Mouse (Mus musculus): ENCODE data around the gene Six1. TPM values are rescaled to one million over a fixed set of nuclear protein-coding genes. Genes with fewer than 3 reads are reported as not detected.

Gene Six1
- polyA plus RNA-seq, 1 experiment from 2014 or later = 0.02 TPM

DNA sequence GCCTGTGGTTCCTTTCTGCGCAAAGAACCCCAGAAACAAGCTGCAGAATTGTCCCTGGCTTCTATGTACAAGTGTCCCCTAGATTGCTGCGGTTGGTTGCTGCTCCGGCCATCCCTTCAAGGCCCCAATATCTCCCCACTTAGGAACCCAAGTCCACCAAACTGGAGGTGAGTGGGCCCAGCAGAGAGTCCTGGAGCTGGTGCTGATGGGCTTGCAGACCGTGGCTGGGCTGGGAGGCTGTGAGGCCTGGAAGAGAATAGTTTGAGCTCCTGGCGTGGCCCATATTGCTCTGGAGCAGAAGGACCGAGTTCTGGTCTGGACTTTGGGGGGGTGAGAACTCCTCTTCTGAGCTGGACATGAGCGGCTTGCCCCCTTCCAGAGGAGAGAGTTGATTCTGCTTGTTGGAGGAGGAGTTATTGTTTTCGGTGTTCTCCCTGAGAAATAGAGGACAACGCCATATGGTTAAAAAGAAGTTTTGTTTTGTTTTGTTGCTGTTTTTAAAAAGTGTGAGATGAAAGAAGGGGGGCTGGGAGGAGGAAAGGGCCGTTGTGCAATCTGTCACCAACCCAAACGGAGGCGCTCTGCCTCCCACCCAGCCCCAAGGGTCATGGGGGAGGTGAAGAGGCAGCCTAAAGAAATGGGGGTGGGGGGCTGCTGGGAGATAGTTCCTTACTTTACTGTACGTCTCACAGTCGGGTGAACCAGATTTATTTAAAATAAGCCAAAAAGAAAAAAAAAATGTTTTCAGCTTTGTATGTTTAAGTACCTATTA, 10.1 kb downstream of the Six1 start:
- no peak overlapping the region for H3K9ac ChIP-seq (ENCODE audit: low read length)
- DNase-seq (ENCODE audit: low spot score) = no peak
- H3K4me1 ChIP-seq (replicated peaks; ENCODE audit: control insufficient read depth, insufficient read depth) = 0 out of 2 replicates have a peak, but pooled peaks cover 4% of the 10 kb centered on the region
- no peak for ATAC-seq (ENCODE audit: low FRiP score, low TSS enrichment)
- no peak overlapping the region for H3K4me3 ChIP-seq (ENCODE audit: low read depth, low read length)
- no peaks in the 10 kb centered on the region for H3K36me3 ChIP-seq (ENCODE audit: control insufficient read depth, insufficient read depth, low read length)
- H3K27me3 ChIP-seq (ENCODE audit: control insufficient read depth, insufficient read depth, low read length) = peaks cover 24% of the 10 kb centered on the region
- H3K4me2 ChIP-seq (replicated peaks; ENCODE audit: low read depth) = no peak overlapping the region
- no peak overlapping the region for H3K27ac ChIP-seq (replicated peaks)
- H3K9me3 ChIP-seq (ENCODE audit: control insufficient read depth, low read length) = no peaks in the 10 kb centered on the region
- TF ChIP-seq EP300 (optimal IDR thresholded peaks at IDR 0.05) (no peak), CTCF (IDR thresholded peaks at IDR 0.05; ENCODE audit: low read depth) (no peak)
- WGBS = 17% methylated on average over 14 of the region's 14 CpGs

DNA sequence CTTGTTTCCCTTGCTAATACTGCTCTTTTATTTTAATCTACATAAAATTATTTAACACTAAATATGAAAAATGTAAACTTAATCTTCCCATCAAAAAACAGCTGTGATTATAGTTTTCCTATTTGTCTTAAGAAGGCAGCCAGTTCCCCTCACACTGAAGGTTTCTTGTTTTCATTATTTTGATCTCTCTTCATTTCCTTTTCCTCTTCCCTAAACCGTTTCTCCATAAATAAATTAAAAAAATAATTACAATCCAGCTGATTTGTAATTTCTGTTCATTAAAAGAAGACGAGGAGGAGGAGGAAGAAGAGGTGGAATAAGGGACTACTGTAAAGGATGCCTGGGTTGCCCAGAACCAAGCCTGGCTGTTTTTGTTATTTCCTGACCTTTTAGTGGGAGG, 10.8 kb downstream of the Six1 start:
- H3K27ac ChIP-seq (replicated peaks) = no peak overlapping the region
- H3K9me3 ChIP-seq (ENCODE audit: control insufficient read depth, low read length) = no peaks in the 10 kb centered on the region
- 19% methylated on average over 2 of the region's 2 CpGs for WGBS
- H3K9ac ChIP-seq (ENCODE audit: low read length) = no peak overlapping the region
- no peak for ATAC-seq (ENCODE audit: low FRiP score, low TSS enrichment)
- H3K4me2 ChIP-seq (replicated peaks; ENCODE audit: low read depth) = no peak overlapping the region
- 0 out of 2 replicates have a peak, but pooled peaks cover 4% of the 10 kb centered on the region for H3K4me1 ChIP-seq (replicated peaks; ENCODE audit: control insufficient read depth, insufficient read depth)
- no peak overlapping the region for H3K4me3 ChIP-seq (ENCODE audit: low read depth, low read length)
- DNase-seq (ENCODE audit: low spot score) = no peak
- no peaks in the 10 kb centered on the region for H3K36me3 ChIP-seq (ENCODE audit: control insufficient read depth, insufficient read depth, low read length)
- TF ChIP-seq EP300 (optimal IDR thresholded peaks at IDR 0.05) (no peak), CTCF (IDR thresholded peaks at IDR 0.05; ENCODE audit: low read depth) (no peak)
- peaks cover 24% of the 10 kb centered on the region for H3K27me3 ChIP-seq (ENCODE audit: control insufficient read depth, insufficient read depth, low read length)

DNA sequence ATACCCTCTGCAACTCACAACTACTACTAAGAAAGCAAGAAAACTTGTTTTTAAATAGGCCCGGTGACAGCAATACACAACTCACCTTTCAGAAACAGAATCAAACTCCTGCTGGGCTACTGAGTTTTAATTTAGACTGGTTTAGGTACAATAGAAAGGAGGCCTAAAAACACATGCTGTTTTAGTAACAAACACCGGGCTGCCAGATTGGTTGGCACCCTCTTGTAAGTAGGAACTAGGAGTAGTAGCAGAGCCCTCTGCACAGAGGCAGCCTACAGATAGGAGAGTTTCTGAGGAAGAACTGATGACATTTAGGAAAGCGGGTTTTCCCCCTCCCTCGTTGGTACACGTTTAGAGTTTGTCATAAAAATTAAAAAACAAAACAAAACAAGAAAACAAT, 11.3 kb downstream of the Six1 start:
- H3K4me2 ChIP-seq (replicated peaks; ENCODE audit: low read depth) = no peak overlapping the region
- WGBS = 13% methylated on average over 5 of the region's 5 CpGs
- no peak overlapping the region for H3K9ac ChIP-seq (ENCODE audit: low read length)
- no peaks in the 10 kb centered on the region for H3K9me3 ChIP-seq (ENCODE audit: control insufficient read depth, low read length)
- H3K27me3 ChIP-seq (ENCODE audit: control insufficient read depth, insufficient read depth, low read length) = peaks cover 29% of the 10 kb centered on the region
- no peak overlapping the region for H3K4me3 ChIP-seq (ENCODE audit: low read depth, low read length)
- no peak overlapping the region for H3K27ac ChIP-seq (replicated peaks)
- H3K4me1 ChIP-seq (replicated peaks; ENCODE audit: control insufficient read depth, insufficient read depth) = 0 out of 2 replicates have a peak, but pooled peaks cover 4% of the 10 kb centered on the region
- DNase-seq (ENCODE audit: low spot score) (no peak), ATAC-seq (ENCODE audit: low FRiP score, low TSS enrichment) (no peak)
- no peak for TF ChIP-seq CTCF (IDR thresholded peaks at IDR 0.05; ENCODE audit: low read depth)
- no peaks in the 10 kb centered on the region for H3K36me3 ChIP-seq (ENCODE audit: control insufficient read depth, insufficient read depth, low read length)

DNA sequence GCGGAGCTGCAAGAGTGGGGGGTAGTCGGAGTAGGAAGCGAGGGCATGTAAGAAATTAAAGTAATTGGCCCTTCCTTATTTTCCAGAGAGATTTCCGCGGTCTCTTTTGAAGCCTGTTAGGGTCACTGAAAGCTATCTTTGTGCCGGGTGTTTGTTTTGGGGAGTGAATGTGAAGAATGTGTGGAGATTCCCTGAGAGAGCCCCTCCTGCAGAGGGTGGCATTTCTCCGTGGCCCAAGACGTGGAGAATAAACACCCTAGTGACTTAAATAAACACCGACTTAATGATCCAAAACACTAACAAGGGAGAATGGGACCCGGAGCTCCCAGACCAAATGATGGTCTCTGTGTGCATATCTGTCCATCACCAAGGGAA, 12.4 kb downstream of the Six1 start:
- Histone ChIP-seq H3K4me2 (replicated peaks; ENCODE audit: low read depth) (no peak overlapping the region), H3K27me3 (ENCODE audit: control insufficient read depth, insufficient read depth, low read length) (peaks cover 31% of the 10 kb centered on the region), H3K9me3 (ENCODE audit: control insufficient read depth, low read length) (no peaks in the 10 kb centered on the region), H3K9ac (ENCODE audit: low read length) (no peak overlapping the region), H3K4me3 (ENCODE audit: low read depth, low read length) (no peak overlapping the region), H3K4me1 (replicated peaks; ENCODE audit: control insufficient read depth, insufficient read depth) (0 out of 2 replicates have a peak, but pooled peaks cover 4% of the 10 kb centered on the region), H3K27ac (replicated peaks) (no peak overlapping the region), H3K36me3 (ENCODE audit: control insufficient read depth, insufficient read depth, low read length) (no peaks in the 10 kb centered on the region)
- WGBS = 3% methylated on average over 10 of the region's 10 CpGs
- DNase-seq (ENCODE audit: low spot score) = no peak
- no peak for ATAC-seq (ENCODE audit: low FRiP score, low TSS enrichment)
- TF ChIP-seq CTCF (IDR thresholded peaks at IDR 0.05; ENCODE audit: low read depth) (no peak), EP300 (optimal IDR thresholded peaks at IDR 0.05) (no peak)

DNA sequence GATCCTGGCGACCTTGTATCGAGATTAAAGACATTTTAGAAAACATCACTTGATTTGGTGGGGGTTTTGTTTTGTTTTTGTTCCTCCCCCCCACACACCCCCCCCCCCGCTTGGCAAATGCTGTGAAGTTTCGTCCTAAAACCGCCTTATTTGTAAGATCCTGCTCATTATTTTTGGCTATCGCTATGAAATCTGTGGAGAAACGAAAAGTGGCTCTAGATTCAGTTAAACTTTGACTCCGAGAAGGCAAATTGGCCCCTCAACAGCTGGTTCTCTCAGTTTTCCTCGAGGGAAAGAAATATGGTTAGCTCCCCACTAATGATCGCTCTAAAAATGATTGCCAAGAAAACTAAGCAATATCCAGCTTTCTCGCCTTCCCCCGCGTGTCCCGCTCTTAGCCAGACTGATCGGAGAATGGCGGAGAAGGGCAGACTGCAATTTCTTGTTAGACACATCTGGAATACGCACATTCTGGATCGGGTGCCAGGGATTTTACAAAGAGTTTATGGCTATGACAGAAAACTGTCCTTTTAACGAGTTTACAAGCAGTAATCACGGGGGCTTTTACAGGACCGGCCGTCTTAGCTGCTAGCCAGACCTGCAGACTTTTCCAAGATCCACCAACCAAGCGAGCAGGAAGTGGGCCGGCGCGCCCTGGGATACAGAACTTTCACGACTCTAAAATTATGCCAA, 13.0 kb downstream of the Six1 start:
- H3K9ac ChIP-seq (ENCODE audit: low read length) = no peak overlapping the region
- TF ChIP-seq EP300 (optimal IDR thresholded peaks at IDR 0.05) (no peak), CTCF (IDR thresholded peaks at IDR 0.05; ENCODE audit: low read depth) (no peak)
- ATAC-seq (ENCODE audit: low FRiP score, low TSS enrichment) (no peak), DNase-seq (ENCODE audit: low spot score) (no peak)
- no peak overlapping the region for H3K27ac ChIP-seq (replicated peaks)
- H3K4me2 ChIP-seq (replicated peaks; ENCODE audit: low read depth) = no peak overlapping the region
- H3K36me3 ChIP-seq (ENCODE audit: control insufficient read depth, insufficient read depth, low read length) = no peaks in the 10 kb centered on the region
- H3K27me3 ChIP-seq (ENCODE audit: control insufficient read depth, insufficient read depth, low read length) = peaks cover 33% of the 10 kb centered on the region
- H3K4me1 ChIP-seq (replicated peaks; ENCODE audit: control insufficient read depth, insufficient read depth) = 0 out of 2 replicates have a peak, but pooled peaks cover 4% of the 10 kb centered on the region
- 4% methylated on average over 27 of the region's 27 CpGs for WGBS
- no peaks in the 10 kb centered on the region for H3K9me3 ChIP-seq (ENCODE audit: control insufficient read depth, low read length)
- no peak overlapping the region for H3K4me3 ChIP-seq (ENCODE audit: low read depth, low read length)

Measured in stomach, postnatal 0 days (tissue).